Mouse (Mus musculus): ENCODE results near the gene Rhob.

Gene Rhob

GRCm38 (mm10) chr12:8499871-8500596, at the start of gene Rhob:
Gene Rhob, minus strand, starts transcription at chr12:8500009.
- DNase-seq (ENCODE audit: extremely low spot score, low read depth, low spot score) = peak; percentile 67

- peak; percentile 71 for DNase-seq (ENCODE audit: extremely low spot score, low read depth, low spot score)
These were observed 47.5 kb upstream of the Rhob start for GRCm38 (mm10) chr12:8547357-8547756.

GRCm38 (mm10) chr12:8546801-8547200, 47.0 kb upstream of the Rhob start:
- no peak for DNase-seq (ENCODE audit: extremely low spot score, low read depth, low spot score)

- DNase-seq (ENCODE audit: extremely low spot score, low read depth, low spot score) = no peak
These were observed 45.3 kb upstream of the Rhob start for GRCm38 (mm10) chr12:8545066-8545610.

GRCm38 (mm10) chr12:8542371-8542770, 42.6 kb upstream of the Rhob start:
- no peak for DNase-seq (ENCODE audit: extremely low spot score, low read depth, low spot score)

GRCm38 (mm10) chr12:8539471-8539870, 39.7 kb upstream of the Rhob start:
- DNase-seq (ENCODE audit: extremely low spot score, low read depth, low spot score) = no peak

GRCm38 (mm10) chr12:8537291-8537690, 37.5 kb upstream of the Rhob start:
- DNase-seq (ENCODE audit: extremely low spot score, low read depth, low spot score) = no peak

- no peak for DNase-seq (ENCODE audit: extremely low spot score, low read depth, low spot score)
These were observed 36.6 kb upstream of the Rhob start for GRCm38 (mm10) chr12:8536221-8536965.

GRCm38 (mm10) chr12:8535596-8535995, 35.8 kb upstream of the Rhob start:
- no peak for DNase-seq (ENCODE audit: extremely low spot score, low read depth, low spot score)

GRCm38 (mm10) chr12:8534915-8535314, 35.1 kb upstream of the Rhob start:
- DNase-seq (ENCODE audit: extremely low spot score, low read depth, low spot score) = no peak

GRCm38 (mm10) chr12:8527770-8528169, 28.0 kb upstream of the Rhob start:
- no peak for DNase-seq (ENCODE audit: extremely low spot score, low read depth, low spot score)

GRCm38 (mm10) chr12:8527175-8527574, 27.4 kb upstream of the Rhob start:
- DNase-seq (ENCODE audit: extremely low spot score, low read depth, low spot score) = no peak

- no peak for DNase-seq (ENCODE audit: extremely low spot score, low read depth, low spot score)
These were observed 24.3 kb upstream of the Rhob start for GRCm38 (mm10) chr12:8524062-8524461.

GRCm38 (mm10) chr12:8522711-8523110, 22.9 kb upstream of the Rhob start:
- DNase-seq (ENCODE audit: extremely low spot score, low read depth, low spot score) = no peak

GRCm38 (mm10) chr12:8521375-8522047, 21.7 kb upstream of the Rhob start:
- DNase-seq (ENCODE audit: extremely low spot score, low read depth, low spot score) = no peak

GRCm38 (mm10) chr12:8519431-8520160, 19.8 kb upstream of the Rhob start:
- no peak for DNase-seq (ENCODE audit: extremely low spot score, low read depth, low spot score)

GRCm38 (mm10) chr12:8511037-8511882, 11.5 kb upstream of the Rhob start:
- DNase-seq (ENCODE audit: extremely low spot score, low read depth, low spot score) = no peak

- DNase-seq (ENCODE audit: extremely low spot score, low read depth, low spot score) = no peak
These were observed 10.6 kb upstream of the Rhob start for GRCm38 (mm10) chr12:8510317-8510988.

GRCm38 (mm10) chr12:8509693-8510092, 9.9 kb upstream of the Rhob start:
- no peak for DNase-seq (ENCODE audit: extremely low spot score, low read depth, low spot score)
